Mouse (Mus musculus) thymus, postnatal 36 days (tissue): ENCODE results near the gene Nrg4.

Experiments
- DNase-seq, 2 experiments: peaks; one replicate each; pipeline ENCODE4 v3.0.0; 2022; ENCODE audit warnings: mixed read lengths in 2 of 2

The Nrg4 gene

GRCm38 (mm10) chr9:55326515-55327233 lies at the start of gene Nrg4, which contains the start of gene Tmem266:
TSS of gene Nrg4 (minus strand) at chr9:55326844.
TSS of gene Tmem266 (plus strand) at chr9:55326913.
- DNase-seq: peak; percentile 72 to 79

- DNase-seq: no peak
These were observed 45.3 kb upstream of the Nrg4 start for GRCm38 (mm10) chr9:55371908-55372307.

- DNase-seq: no peak
These were observed 41.4 kb upstream of the Nrg4 start for GRCm38 (mm10) chr9:55368011-55368410.

GRCm38 (mm10) chr9:55363707-55364106 lies 37.1 kb upstream of the Nrg4 start:
- no peak for DNase-seq

- no peak for DNase-seq
These were observed 35.3 kb upstream of the Nrg4 start for GRCm38 (mm10) chr9:55361969-55362368.

- no peak for DNase-seq
These were observed 34.2 kb upstream of the Nrg4 start for GRCm38 (mm10) chr9:55360861-55361260.

GRCm38 (mm10) chr9:55360372-55360771 lies 33.7 kb upstream of the Nrg4 start:
- DNase-seq: no peak

- DNase-seq: no peak
These were observed 30.5 kb upstream of the Nrg4 start for GRCm38 (mm10) chr9:55357164-55357563.

GRCm38 (mm10) chr9:55355270-55355834 lies 28.7 kb upstream of the Nrg4 start:
- DNase-seq: no peak

GRCm38 (mm10) chr9:55354686-55355085 lies 28.0 kb upstream of the Nrg4 start:
- DNase-seq: no peak

- DNase-seq: no peak
These were observed 22.0 kb upstream of the Nrg4 start for GRCm38 (mm10) chr9:55348664-55349063.

- no peak for DNase-seq
These were observed 18.7 kb upstream of the Nrg4 start for GRCm38 (mm10) chr9:55345332-55345731.

- no peak for DNase-seq
These were observed 17.5 kb upstream of the Nrg4 start for GRCm38 (mm10) chr9:55344165-55344564.

- DNase-seq: no peak
These were observed 6.3 kb upstream of the Nrg4 start for GRCm38 (mm10) chr9:55332949-55333348.

GRCm38 (mm10) chr9:55332476-55332875 lies 5.8 kb upstream of the Nrg4 start:
- DNase-seq: no peak

- DNase-seq: no peak
These were observed 2.8 kb upstream of the Nrg4 start for GRCm38 (mm10) chr9:55329401-55329800.

GRCm38 (mm10) chr9:55328151-55328918 lies 1.7 kb upstream of the Nrg4 start:
- no peak for DNase-seq

- peak; percentile 4 to 25 for DNase-seq
These were observed 581 bp upstream of the Nrg4 start for GRCm38 (mm10) chr9:55327234-55327615.

- no peak for DNase-seq
These were observed 805 bp downstream of the Nrg4 start for GRCm38 (mm10) chr9:55325564-55326514.

GRCm38 (mm10) chr9:55325061-55325460 lies 1.6 kb downstream of the Nrg4 start:
- DNase-seq: no peak

GRCm38 (mm10) chr9:55324516-55324915 lies 2.1 kb downstream of the Nrg4 start:
- DNase-seq: no peak

GRCm38 (mm10) chr9:55324085-55324484 lies 2.6 kb downstream of the Nrg4 start:
- DNase-seq: no peak

GRCm38 (mm10) chr9:55322641-55323040 lies 4.0 kb downstream of the Nrg4 start:
- no peak for DNase-seq
